Mouse (Mus musculus): Measurements from ENCODE around the gene G6pc. TPM values are rescaled to one million over a fixed set of nuclear protein-coding genes. Genes with fewer than 3 reads are reported as not detected.
A peak's percentile ranks its signal among the peaks of the same experiment; 100 is the strongest.
"Not testable (repeated sequence)": the region's sequence is repeated elsewhere in the genome, so short reads cannot be mapped to it uniquely, and the experiment has no call there.

The G6pc gene
- not detected for total RNA-seq (2021)
- long read RNA-seq, experiment 1 = 0 reads
- long read RNA-seq, experiment 2 = 0 reads

DNA sequence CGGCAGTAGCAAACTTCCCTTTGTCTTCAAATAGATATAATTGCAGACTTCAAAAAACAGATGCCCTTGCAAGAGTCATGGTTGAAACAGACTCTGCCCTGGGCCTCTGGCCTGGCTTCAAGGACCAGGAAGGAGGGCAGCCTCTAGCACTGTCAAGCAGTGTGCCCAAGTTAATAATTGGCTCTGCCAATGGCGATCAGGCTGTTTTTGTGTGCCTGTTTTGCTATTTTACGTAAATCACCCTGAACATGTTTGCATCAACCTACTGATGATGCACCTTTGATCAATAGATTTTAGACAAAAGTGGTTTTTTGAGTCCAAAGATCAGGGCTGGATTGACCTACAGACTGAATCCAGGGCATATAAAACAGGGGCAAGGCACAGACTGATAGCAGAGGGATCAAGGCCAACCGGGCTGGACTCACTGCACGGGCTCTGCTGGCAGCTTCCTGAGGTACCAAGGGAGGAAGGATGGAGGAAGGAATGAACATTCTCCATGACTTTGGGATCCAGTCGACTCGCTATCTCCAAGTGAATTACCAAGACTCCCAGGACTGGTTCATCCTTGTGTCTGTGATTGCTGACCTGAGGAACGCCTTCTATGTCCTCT lies at the start of gene G6pc:
G6pc (plus strand) TSS at position 236 of the 610 bp plus-strand sequence.
- DNase-seq = no peak

DNA sequence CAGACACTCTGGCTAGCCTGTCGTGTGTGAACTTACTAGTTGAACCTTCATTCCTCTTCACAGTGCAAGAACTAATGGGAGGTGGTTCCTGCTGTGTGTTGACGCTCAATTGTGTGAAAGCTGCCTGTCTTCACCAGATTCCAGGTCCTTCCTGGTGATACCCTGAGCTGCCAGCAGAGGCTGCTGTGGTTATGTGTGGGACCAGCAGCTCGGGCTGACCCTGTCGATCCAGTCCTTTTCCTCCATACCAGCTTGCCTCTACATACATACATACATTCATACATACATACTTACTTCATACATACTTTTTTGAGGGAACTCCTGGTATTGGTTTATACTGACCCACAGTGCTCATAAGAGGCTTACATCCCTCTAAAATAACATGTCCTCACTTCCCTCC lies 43.8 kb upstream of the G6pc start:
- peak; percentile 67 to 86 for DNase-seq

DNA sequence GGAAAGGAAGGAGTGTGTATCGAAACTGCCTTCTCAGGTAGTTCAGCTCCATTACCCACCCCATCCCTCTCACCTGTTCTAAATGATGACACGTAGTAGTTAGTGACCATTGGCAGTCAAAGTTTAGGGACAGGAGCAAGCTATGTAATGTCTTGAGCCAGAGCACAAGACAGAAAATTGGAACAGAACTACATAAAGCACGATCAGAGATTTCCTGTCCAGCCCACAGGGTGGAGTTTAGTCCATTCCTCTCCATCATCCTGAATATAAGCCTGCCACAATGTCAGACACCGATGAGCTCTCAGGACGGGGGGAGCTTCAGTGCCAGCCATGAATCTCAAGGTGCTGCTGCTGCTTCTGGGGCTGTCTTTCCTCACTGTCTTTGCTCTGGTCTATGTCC lies 42.6 kb upstream of the G6pc start, which contains the start of gene Aoc2:
Aoc2 (plus strand) TSS at position 301 of the 400 bp plus-strand sequence.
- DNase-seq = no peak

DNA sequence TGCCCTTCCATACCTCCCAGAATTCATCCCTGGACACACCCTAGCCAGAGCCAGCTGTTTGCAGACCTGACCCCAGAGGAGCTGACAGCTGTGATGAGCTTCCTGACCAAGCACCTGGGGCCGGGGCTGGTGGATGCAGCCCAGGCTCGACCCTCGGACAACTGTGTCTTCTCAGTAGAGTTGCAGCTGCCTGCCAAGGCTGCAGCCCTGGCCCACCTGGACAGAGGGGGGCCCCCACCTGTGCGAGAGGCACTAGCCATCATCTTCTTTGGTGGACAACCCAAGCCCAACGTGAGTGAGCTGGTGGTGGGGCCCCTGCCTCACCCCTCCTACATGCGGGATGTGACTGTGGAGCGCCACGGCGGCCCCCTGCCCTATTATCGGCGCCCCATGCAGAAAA lies 42.2 kb upstream of the G6pc start:
- DNase-seq = not testable (repeated sequence)

DNA sequence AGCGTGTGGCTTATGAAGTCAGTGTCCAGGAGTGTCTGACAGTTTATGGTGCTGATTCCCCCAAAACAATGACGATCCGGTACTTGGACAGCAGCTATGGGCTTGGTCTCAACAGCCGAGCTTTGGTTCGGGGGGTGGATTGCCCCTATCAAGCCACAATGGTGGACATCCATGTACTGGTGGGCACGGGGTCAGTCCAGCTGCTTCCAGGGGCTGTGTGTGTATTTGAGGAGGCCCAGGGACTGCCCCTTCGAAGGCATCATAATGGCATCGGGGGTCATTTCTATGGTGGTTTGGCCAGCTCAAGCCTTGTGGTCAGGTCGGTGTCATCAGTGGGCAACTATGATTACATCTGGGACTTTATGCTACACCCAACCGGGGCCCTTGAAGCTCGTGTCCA lies 41.2 kb upstream of the G6pc start:
- no peak for DNase-seq

DNA sequence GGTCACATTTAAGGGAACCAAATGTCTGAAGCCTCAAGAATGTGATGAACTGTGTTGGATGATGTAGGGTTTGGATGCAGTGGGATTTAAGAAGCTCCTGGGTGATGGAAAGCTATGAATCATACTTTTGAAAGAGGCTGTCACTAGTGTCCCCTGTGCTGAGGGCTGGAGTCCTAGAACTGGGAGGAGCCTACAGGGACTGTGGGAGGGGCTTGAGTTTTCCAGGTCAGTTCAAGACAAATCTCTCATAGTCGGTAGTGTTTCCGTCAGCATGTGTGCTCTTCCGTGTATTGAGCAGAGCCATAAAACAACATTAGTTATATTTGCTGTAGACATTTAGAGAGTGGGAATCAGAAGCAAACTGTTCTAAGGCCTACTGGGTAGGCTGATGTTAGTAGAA lies 40.0 kb upstream of the G6pc start:
- no peak for DNase-seq

DNA sequence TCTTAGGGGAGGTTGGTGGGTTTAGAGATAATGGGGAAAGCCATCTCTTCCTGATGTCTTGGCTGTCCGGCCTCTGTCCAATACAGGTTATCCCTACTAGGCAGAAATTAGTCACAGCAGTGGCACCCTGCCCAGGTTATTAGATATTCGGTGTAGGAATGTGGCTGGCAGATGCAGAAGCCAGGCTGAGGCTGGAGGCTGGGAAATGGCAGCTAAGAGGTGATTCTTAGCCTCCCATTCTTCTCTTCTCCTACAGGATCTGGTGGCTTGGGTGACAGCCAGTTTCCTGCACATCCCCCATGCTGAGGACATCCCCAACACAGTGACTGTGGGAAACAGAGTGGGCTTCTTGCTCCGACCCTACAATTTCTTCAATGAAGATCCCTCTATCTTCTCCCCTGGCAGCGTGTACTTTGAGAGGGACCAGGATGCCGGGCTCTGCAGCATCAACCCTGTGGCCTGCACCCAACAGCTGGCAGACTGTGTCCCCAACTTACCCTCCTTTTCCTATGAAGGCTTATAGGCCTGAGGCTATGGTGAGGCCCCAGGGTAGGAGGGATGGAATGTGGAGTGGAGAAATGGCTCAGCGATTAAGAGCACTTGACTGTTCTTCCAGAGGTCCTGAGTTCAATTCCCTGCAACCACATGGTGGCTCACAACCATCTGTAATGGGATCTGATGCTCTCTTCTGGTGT lies 38.3 kb upstream of the G6pc start:
- DNase-seq = peak; percentile 59 to 65

DNA sequence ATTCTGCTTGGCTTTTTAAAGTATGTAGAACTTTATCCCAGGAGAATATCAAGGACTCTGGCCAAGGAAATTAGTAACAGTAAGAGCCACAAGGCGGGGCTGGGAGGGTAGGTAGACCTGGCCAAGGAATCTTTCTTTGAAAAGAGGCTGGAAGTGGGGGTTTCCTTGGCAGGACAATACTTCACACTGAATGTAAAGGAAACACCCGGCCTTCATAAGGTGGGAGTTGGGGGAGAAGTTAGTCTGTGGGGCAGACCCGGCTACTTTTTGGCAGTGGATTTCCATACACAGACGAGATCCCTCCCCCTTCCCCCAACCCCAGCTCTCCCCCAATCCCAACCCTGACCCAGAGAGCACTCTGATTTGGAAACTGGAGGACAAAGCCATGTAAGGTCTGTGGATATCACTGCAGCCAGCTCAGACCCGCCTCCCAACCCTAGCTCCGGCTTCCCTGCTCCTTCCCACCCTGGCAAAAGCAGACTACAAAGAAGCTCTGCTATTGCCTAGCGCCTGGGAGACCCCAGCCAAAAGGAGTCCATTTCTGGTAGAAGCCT lies 36.9 kb upstream of the G6pc start, which contains the start of gene Aoc3:
Aoc3 (plus strand) TSS at position 235 of the 554 bp plus-strand sequence.
- peak; percentile 57 to 64 for DNase-seq

DNA sequence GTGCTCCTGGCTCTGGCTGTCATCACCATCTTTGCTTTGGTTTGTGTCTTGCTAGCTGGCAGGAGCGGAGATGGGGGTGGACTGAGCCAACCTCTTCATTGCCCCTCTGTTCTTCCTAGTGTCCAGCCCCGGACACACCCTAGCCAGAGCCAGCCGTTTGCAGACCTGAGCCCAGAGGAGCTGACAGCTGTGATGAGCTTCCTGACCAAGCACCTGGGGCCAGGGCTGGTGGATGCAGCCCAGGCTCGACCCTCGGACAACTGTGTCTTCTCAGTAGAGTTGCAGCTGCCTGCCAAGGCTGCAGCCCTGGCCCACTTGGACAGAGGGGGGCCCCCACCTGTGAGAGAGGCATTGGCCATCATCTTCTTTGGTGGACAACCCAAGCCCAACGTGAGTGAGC lies 36.4 kb upstream of the G6pc start:
- DNase-seq = not testable (repeated sequence)

DNA sequence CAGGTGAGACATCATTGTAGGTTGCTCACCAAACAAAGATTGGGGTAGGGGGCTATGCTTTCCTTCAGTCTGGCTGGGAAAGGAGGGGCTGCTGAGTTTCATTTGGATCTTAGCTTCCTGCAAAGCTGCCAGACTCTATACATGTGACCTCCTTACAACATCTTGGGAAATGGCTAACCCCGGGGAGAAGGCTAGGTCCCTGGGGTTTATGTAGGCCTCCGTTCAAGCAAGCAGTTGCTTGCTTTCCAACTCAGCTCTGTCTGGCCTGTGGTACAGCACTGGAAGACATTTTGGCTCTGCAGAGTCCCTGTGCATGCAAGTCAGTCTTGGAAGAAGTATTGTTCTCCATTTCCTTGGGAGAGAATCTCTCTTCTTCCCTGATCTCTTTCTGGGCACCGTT lies 34.8 kb upstream of the G6pc start:
- peak; percentile 52 to 63 for DNase-seq

DNA sequence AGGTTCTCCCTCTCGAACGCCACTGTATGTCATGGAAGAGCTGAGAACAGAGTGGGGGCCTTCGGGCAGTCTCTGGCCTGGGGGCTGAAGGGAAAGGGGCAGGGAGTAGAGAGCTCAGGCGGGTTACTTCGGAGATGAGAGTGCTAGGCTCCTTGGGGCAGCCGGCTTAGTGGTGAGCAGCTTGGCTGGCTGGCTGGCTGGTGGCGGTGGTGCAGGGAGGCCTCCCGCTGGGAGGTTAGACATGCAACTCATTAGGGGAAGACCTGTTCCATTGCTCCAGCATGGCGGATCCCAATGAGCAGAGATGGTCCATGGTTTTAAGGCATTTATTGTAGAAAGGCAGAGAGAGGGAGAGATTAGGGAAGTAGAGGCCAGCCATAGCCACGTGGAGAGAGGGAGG lies 33.3 kb upstream of the G6pc start:
- DNase-seq = no peak

DNA sequence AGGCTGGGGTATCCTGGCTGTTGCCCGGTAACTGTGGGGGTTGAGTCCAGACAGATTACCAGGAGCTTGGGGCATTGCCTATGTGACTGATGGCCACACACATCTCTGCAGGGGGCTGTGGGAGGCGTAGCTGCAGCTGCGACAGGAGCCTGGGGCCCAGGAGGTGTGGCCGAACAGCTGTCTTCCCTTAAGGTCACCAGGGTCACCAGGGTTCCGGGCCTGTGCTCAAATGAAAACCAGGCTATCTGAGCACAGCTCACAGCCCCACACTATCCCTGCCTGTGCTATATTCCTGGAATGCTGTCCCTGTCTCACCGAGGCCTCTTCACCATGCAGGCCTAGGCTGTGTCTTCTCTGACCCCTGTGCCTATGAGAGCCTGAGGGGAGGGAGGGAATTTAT lies 32.8 kb upstream of the G6pc start:
- no peak for DNase-seq

DNA sequence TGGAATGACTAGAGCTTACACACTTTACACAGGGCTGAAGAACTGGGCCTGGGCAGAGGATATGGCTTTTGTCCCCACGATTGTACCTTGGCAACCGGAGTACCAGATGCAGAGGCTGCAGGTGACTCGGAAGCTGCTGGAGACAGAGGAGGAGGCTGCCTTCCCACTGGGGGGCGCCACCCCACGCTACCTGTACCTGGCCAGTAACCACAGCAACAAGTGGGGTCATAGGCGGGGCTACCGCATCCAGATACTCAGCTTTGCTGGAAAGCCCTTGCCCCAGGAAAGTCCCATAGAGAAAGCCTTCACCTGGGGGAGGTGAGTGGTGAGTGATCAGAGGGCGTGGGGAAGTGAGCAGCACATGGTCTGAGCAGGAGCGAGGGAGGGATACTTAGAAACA lies 31.7 kb upstream of the G6pc start:
- no peak for DNase-seq

DNA sequence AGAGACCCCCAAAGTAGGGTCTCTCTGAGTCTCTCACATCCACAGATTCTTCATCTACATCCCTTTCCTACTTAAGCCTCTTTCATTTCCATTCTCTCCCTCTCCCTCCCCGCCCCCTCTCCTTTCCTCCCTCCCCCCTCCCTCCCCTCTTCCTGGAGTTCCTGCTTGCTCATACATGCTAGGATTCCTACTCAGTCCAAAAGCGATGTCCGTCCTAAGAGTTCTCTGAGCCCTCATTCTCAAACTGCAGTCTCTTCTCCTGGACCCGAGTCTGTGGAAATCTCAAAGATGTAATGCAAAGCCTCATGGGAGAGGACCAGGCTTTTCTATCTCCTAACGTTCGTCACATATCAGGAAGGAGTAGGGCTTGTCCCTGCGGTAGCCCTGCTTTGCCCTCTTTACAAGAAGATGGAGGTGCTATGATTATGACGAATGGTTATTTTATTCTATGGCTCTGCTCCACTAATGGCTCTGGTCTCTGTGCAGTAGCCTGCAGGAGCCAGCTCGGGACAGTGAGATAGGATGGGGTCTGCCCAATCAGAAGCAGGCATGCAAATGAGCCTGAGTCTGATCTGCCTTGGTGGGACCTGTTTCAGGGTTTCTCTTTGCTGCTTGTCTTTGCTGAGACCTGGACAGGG lies 29.1 kb upstream of the G6pc start:
- no peak for DNase-seq

DNA sequence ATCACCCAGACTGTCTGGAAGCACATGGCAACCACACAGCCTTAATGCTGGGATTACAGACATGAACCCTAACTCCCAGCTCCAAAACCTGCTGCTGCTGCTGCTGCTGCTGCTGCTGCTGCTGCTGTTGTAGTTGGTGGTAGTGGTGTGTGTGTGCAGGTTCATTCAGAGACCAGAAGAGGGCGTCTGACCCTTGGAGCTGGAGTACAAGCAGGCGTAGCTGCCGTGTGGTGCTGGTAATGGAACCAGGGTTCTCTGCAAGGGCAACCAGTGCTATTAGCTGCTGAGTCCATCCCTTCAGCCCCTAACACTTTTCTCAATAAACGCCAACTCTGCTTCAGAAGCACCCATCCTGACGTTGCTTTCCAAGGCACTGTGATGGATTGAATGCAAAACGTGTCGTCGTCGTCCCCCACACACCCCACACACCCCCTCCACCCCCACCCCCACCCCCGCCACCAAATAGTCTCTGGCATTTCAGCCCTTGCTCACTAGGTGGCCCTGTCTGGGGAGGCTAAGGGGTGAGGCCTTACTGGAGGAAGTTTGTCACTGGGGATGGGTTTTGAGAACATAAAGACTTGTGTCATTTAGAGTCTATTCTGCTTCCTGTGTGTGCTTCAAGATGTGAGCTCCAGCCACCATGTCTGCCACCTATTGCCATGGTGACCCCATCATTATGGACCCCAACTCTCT lies 20.1 kb upstream of the G6pc start:
- no peak for DNase-seq

DNA sequence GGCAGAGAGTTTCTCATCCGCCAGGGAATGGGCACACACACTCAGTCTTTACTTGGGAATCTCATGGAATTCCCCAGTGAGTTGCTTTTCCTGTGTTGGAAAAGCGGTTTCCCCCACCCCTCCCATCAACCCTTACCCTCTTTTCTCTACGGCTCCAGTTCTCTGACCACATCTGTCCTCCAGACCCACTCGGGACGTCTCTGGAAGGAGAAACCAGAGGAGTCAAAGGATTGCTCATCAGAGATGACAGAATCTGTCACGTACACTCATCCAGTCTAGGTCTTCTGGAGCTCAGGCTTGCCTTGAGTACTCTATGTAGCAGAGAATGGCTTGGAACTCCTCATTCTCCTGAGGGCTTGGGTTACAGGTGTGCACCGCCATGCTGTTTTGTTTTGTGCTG lies 18.6 kb upstream of the G6pc start:
- DNase-seq = no peak

DNA sequence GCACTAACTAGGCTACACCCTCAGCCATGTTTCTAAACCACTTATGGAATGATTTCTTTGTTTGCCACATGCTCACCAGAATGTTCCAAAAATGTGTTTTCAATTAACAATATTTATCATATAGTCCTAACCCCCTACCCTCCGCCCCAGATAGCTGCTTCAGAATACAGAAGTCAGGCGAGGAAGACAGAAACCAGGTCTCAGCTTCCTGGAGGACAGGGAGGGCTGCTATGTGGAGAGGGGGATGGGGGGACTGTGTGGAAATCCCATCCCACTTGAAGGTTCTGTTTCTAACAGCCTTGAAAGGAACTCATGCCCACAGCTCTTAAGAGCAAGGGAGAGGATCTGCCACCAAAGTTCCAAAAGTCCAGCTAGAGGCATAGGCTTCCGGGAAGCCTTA lies 18.1 kb upstream of the G6pc start:
- DNase-seq = no peak

DNA sequence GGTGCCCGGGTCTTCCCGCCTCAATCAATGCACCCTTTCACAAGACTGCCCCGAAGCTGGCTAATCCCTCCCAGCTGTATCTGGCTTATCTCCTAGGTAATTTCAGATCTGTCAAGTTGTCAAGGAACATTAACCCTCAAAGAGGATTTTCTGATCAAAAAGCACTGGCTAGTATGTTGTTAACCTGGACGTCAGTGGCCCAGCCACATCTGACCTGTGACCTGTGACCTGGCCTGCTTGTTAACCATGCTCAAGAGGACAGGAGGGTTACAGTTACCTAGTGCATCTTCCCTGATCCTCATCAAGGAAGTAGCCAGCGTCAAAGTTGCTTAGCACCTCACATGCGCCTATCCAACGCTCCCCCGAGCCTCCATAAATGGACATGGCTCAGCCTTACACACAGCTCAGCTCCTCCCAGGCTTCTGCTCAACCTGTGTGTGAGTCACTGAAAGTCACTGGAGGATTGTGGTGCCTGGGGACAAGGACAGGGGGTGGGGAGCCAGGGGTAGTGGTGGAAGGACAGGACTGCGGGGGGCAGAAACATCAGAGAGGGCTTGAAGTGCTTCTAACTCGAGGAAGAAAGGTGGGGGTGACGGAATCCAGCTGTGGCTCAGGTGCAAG lies 16.2 kb upstream of the G6pc start:
- DNase-seq = no peak

DNA sequence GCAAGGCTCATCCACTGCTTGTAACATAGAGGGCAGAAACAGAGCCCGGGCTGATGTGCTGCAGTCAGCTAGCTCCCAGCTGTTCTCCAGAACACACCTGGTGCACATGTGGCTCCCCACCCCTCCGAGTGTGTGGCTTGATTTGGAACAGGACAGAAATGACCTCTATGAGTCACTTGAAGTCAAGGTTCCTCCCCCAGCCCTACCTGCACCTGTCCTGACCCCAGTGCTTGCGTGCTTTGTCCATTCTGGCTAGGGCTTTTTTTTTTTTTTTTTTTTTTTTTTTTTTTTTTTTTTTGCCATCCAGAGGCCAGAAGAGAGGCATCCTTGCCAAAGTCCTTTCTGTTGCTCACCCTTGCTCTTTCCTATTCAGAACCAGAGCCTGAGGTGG lies 15.6 kb upstream of the G6pc start:
- DNase-seq = no peak

DNA sequence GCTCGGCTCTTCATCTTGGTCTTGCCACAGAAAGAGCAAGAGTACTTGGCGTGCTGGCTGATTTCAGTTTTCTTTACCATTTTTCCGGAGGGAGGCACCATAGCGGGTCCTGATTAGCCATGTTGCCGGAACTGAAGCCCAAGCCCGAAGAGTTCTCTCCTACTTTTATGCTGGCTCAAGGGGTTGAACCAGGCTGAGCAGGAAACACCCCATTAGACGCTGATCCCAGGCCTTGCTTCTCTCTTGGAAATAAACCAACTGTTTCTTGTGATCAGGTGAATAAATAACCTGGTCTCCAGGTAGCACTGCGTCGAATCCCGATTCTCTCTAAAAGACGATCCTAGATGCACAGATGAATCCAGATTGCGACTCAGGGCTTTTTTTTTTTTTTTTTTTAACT lies 13.9 kb upstream of the G6pc start:
- DNase-seq = no peak

DNA sequence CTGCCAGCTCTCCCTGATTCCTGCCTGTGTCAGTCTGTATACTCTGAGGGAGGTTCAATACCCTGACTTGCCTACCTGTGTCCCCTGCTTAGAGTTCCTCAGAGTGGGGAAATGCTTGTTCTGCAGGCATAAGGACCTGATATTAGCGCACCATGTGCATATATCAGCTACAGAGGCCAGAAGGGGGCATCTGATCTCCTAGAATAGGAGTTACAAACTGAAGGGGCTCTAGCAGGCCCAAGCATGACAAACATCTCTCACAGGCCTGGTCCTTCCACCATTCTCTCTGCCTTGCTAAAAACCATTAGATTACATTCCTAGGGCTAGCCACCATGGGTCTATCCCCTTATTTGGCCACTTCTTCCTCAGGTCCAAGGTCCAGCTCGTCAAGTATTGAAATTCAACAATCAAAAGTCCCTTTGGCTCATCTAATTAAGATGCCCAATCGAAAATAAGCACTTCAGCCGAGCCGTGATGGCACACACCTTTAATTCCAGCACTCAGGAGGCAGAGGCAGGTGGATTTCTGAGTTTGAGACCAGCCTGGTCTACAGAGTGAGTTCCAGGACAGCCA lies 12.8 kb upstream of the G6pc start:
- DNase-seq = no peak

DNA sequence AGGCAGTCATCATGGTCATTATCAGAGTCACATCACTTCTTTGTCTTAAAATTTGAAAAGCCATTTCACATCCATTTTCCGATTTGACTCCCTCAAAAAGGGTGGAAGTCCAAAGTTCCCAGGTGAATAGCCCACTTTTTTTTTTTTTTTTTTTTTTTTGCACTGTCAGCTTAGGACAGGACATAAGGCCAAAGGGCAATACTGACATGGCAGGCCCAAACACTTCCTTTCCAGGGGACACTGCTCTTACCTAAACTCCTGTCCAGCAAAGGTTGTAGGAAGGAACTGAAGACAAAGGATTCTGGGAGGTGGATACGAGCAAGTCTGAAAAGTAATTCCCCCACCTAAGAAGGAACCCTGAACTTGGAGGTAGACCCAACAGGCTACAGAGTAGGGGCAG lies 11.4 kb upstream of the G6pc start:
- DNase-seq = no peak

Measured in heart, adult 18-20 months (tissue).